Mouse (Mus musculus) forebrain, embryonic 12.5 days (tissue): Measurements from ENCODE around the gene Tnfsf11. TPM values are rescaled to one million over a fixed set of nuclear protein-coding genes. Genes with fewer than 3 reads are reported as not detected.

ENCODE experiments used
- ATAC-seq: fragments of 200-750 bp; cut with Nextera tagmentation; 2 replicates; pipeline ENCODE4 v1.8.0; 2017; ENCODE audit warnings: moderate TSS enrichment; ENCODE audit not compliant: low FRiP score
- H3K27ac ChIP-seq: fragments of 300-500 bp; sonication (generic); 2 replicates; pipeline ENCODE4 v1.5.1; 2016; ENCODE audit warnings: mild to moderate bottlenecking
- H3K27me3 ChIP-seq: fragments of 300-500 bp; sonication (generic); 2 replicates; pipeline ENCODE4 v1.6.1; 2016; ENCODE audit warnings: mild to moderate bottlenecking
- H3K36me3 ChIP-seq: fragments of 300-500 bp; sonication (generic); replicated peaks from 2 replicates; pipeline ENCODE4 v1.6.1; 2016; ENCODE audit warnings: mild to moderate bottlenecking
- H3K4me1 ChIP-seq: fragments of 300-500 bp; sonication (generic); 2 replicates; pipeline ENCODE4 v1.6.1; 2016
- H3K4me2 ChIP-seq: fragments of 300-500 bp; sonication (generic); 2 replicates; pipeline ENCODE4 v1.6.1; 2016; ENCODE audit warnings: mild to moderate bottlenecking, moderate library complexity
- H3K4me3 ChIP-seq: fragments of 300-500 bp; sonication (generic); replicated peaks from 2 replicates; pipeline ENCODE4 v1.5.1; 2016; ENCODE audit warnings: mild to moderate bottlenecking
- H3K9ac ChIP-seq: fragments of 300-500 bp; sonication (generic); 2 replicates; pipeline ENCODE4 v1.6.1; 2016; ENCODE audit warnings: mild to moderate bottlenecking
- H3K9me3 ChIP-seq: fragments of 300-500 bp; sonication (generic); 2 replicates; pipeline ENCODE4 v1.6.1; 2016
- WGBS: fragments of 180-500 bp; shearing (Covaris S2); methylation state at CpG from one replicate; pipeline ENCODE4 v1.1.7; 2016; 5-methylcytosine and 5-hydroxymethylcytosine counted together
- polyA plus RNA-seq: library from polyadenylated mRNA; unstranded; fragments of >200 nt; fragmentation: Nextera tagmentation; extraction: Ambion mirVana; gene quantifications from 2 replicates; pipeline ENCODE4 v1.2.1, GENCODE M21; 2016

The Tnfsf11 gene
- polyA plus RNA-seq, 1 experiment from 2014 or later = 0.22 TPM

DNA sequence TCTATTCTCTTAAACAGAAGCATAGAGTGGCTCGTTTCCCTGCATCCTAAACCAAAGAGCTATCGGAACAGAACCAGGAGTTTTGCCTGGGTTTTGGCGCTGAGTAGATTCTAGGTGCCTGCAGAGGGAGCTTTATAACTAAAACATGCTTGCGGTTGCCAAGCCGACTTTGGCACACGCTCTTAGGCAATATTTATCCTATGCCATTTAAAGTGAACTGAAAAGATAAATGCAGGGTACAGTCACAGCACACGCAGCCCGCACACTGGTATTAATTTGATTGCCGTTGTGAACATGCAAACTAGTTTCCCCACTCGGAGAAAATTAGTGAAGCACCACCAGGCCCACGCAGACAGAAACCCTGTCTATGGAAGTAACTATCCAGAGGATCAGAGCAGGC is 25.4 kb downstream of the Tnfsf11 start:
- WGBS = 74% methylated on average over 11 of the region's 11 CpGs
- no peaks in the 10 kb centered on the region for H3K36me3 ChIP-seq
- H3K4me2 ChIP-seq = no peak overlapping the region
- H3K27ac ChIP-seq = no peak overlapping the region
- H3K27me3 ChIP-seq = 0 out of 2 replicates have a peak, but pooled peaks cover 12% of the 10 kb centered on the region
- no peak overlapping the region for H3K9ac ChIP-seq
- no peak for ATAC-seq
- no peaks in the 10 kb centered on the region for H3K9me3 ChIP-seq
- no peak overlapping the region for H3K4me3 ChIP-seq
- H3K4me1 ChIP-seq = peaks cover 21% of the 10 kb centered on the region

DNA sequence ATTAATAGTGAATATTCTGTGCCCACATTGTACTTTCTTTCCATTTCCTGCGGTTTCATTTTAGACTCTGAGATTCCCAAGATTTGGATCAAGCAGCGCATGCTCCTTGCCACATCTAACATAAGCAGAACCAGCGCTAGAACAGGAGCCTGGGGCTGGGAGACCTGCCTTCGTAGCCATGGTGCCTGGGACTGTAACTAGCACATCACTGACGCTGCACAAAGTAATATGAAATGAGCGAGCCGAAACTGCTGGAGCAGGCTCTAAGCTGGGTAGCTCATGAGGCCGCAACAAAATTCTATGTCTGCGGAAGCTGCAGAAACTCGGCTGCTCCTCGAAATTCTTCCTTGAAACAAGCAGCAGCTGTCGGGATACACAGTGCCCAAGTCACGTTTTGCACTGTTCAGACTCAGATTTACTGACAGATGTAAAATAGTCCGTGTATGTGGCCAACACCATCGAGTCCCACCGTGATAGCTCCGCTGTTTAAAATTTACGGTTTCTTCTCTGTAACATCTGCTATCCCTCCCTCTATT is 31.4 kb downstream of the Tnfsf11 start:
- Histone ChIP-seq H3K4me1 (no peaks in the 10 kb centered on the region), H3K4me3 (no peak overlapping the region), H3K9ac (no peak overlapping the region), H3K27ac (no peak overlapping the region), H3K4me2 (no peak overlapping the region), H3K9me3 (no peaks in the 10 kb centered on the region), H3K27me3 (0 out of 2 replicates have a peak, but pooled peaks cover 4% of the 10 kb centered on the region), H3K36me3 (no peaks in the 10 kb centered on the region)
- 87% methylated on average over 18 of the region's 18 CpGs for WGBS
- no peak for ATAC-seq

DNA sequence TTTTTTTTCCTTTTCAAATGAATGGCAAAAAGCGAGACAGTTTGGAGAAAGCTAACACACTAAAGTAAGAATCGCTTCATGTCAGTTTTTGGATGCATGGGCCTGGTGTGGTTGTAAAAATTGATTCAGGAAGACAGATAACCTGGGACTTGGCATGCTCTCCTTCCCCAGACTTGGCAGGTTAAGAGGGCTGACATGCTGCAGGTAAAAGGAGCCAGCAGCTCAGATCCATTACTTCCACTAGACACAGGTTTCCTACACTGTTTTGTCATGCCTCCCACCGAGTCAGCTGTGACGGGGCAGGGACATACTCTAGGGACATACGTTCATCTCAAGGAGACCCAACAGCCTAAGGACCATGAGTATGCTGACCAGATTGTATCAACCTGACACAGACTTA is 33.0 kb downstream of the Tnfsf11 start:
- no peaks in the 10 kb centered on the region for H3K36me3 ChIP-seq
- H3K4me3 ChIP-seq = no peak overlapping the region
- H3K4me2 ChIP-seq = no peak overlapping the region
- ATAC-seq = no peak
- H3K27me3 ChIP-seq = 0 out of 2 replicates have a peak, but pooled peaks cover 4% of the 10 kb centered on the region
- H3K9ac ChIP-seq = no peak overlapping the region
- WGBS = 91% methylated on average over 5 of the region's 5 CpGs
- no peaks in the 10 kb centered on the region for H3K4me1 ChIP-seq
- H3K9me3 ChIP-seq = 0 out of 2 replicates have a peak, but pooled peaks cover 3% of the 10 kb centered on the region
- H3K27ac ChIP-seq = no peak overlapping the region

DNA sequence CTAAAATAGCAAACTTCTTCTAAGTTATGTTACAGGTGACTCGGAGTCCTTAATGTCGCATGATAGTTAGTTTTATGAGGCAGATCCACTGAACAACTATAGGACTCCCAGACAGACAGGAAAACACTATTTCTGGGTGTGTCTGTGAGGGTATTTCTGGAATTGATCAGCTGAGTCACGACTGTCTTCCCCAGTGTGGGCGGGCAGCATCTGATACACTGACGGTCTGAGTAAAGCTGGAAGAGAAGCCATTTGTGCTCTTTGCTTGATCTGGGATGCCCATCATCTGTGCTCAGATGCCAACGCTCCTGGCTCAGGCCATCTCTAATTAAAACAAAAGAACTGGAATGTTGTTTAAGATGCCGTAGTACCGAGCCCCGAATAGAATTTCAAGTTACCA is 33.7 kb downstream of the Tnfsf11 start:
- H3K4me2 ChIP-seq = no peak overlapping the region
- no peaks in the 10 kb centered on the region for H3K36me3 ChIP-seq
- no peak for ATAC-seq
- H3K27ac ChIP-seq = no peak overlapping the region
- H3K4me1 ChIP-seq = no peaks in the 10 kb centered on the region
- 87% methylated on average over 9 of the region's 9 CpGs for WGBS
- 0 out of 2 replicates have a peak, but pooled peaks cover 4% of the 10 kb centered on the region for H3K27me3 ChIP-seq
- no peak overlapping the region for H3K9ac ChIP-seq
- no peak overlapping the region for H3K4me3 ChIP-seq
- H3K9me3 ChIP-seq = 0 out of 2 replicates have a peak, but pooled peaks cover 5% of the 10 kb centered on the region

DNA sequence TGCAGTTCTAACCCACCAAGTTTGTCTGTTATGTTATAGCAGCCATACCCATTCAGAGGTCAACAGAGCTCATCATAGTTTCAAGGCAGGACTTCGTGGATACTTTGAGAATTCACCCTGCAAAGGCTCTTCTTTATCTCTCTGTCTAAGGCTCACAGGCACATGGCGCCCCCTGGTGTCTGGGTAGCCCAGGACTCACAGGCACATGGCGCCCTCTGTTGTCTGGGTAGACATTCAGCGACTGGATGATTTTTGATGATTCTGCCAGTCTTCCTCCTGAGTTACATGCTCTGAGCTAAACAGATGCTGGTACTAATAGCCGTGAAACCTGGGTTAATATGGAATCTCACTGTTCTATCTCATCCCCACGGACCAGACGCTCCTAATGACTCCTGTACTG is 34.3 kb downstream of the Tnfsf11 start:
- Histone ChIP-seq H3K9ac (no peak overlapping the region), H3K4me3 (no peak overlapping the region), H3K27me3 (0 out of 2 replicates have a peak, but pooled peaks cover 4% of the 10 kb centered on the region), H3K9me3 (0 out of 2 replicates have a peak, but pooled peaks cover 5% of the 10 kb centered on the region), H3K4me2 (no peak overlapping the region), H3K4me1 (no peaks in the 10 kb centered on the region), H3K27ac (no peak overlapping the region), H3K36me3 (no peaks in the 10 kb centered on the region)
- ATAC-seq = no peak
- 83% methylated on average over 7 of the region's 7 CpGs for WGBS

- Histone ChIP-seq H3K4me3 (no peak overlapping the region), H3K9ac (no peak overlapping the region), H3K4me2 (no peak overlapping the region), H3K9me3 (0 out of 2 replicates have a peak, but pooled peaks cover 3% of the 10 kb centered on the region), H3K27ac (no peak overlapping the region), H3K27me3 (no peaks in the 10 kb centered on the region), H3K4me1 (no peaks in the 10 kb centered on the region), H3K36me3 (no peaks in the 10 kb centered on the region)
- WGBS = 89% methylated on average over 6 of the region's 6 CpGs
- no peak for ATAC-seq
Observed at GRCm38 (mm10) chr14:78264876-78265275, 43.0 kb downstream of the Tnfsf11 start.

DNA sequence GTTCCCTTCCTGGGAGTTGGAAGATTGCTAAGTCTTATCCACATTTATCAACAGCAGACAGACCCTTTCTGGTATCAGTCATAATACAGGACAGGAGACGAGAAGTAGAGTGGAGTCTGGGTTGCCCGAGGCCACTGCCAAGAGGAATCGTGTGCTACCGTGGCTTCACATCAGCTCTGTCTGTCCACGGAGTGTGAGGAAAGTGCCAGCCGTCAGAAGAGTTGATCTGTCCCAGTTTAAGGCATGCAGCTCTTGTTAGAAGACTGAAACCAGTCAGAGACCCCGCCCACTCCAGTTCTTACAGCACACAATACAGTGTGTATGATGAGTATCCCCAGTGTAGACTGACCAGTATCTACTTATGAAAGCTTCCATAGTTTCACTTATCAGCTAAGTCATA is 45.2 kb downstream of the Tnfsf11 start:
- H3K27ac ChIP-seq = no peak overlapping the region
- no peaks in the 10 kb centered on the region for H3K36me3 ChIP-seq
- no peak overlapping the region for H3K4me2 ChIP-seq
- 87% methylated on average over 7 of the region's 7 CpGs for WGBS
- H3K27me3 ChIP-seq = no peaks in the 10 kb centered on the region
- H3K4me1 ChIP-seq = no peaks in the 10 kb centered on the region
- H3K4me3 ChIP-seq = no peak overlapping the region
- no peak overlapping the region for H3K9ac ChIP-seq
- ATAC-seq = no peak
- H3K9me3 ChIP-seq = no peaks in the 10 kb centered on the region

GRCm38 (mm10) chr14:78261246-78261645 is 46.6 kb downstream of the Tnfsf11 start:
- Histone ChIP-seq H3K9ac (no peak overlapping the region), H3K4me3 (no peak overlapping the region), H3K4me1 (no peaks in the 10 kb centered on the region), H3K4me2 (no peak overlapping the region), H3K27me3 (no peaks in the 10 kb centered on the region), H3K27ac (no peak overlapping the region), H3K9me3 (no peaks in the 10 kb centered on the region), H3K36me3 (no peaks in the 10 kb centered on the region)
- 82% methylated on average over 7 of the region's 7 CpGs for WGBS
- peak; percentile 63; the same call in 1 of the 2 replicates for ATAC-seq

GRCm38 (mm10) chr14:78254017-78254416 is 53.8 kb downstream of the Tnfsf11 start:
- H3K4me3 ChIP-seq = no peak overlapping the region
- no peaks in the 10 kb centered on the region for H3K4me1 ChIP-seq
- H3K36me3 ChIP-seq = no peaks in the 10 kb centered on the region
- no peaks in the 10 kb centered on the region for H3K9me3 ChIP-seq
- WGBS = 89% methylated on average over 7 of the region's 7 CpGs
- no peaks in the 10 kb centered on the region for H3K27me3 ChIP-seq
- no peak for ATAC-seq
- no peak overlapping the region for H3K27ac ChIP-seq
- no peak overlapping the region for H3K9ac ChIP-seq
- no peak overlapping the region for H3K4me2 ChIP-seq

GRCm38 (mm10) chr14:78246601-78247000 is 61.2 kb downstream of the Tnfsf11 start:
- no peak for ATAC-seq
- Histone ChIP-seq H3K27me3 (no peaks in the 10 kb centered on the region), H3K4me2 (no peak overlapping the region), H3K27ac (no peak overlapping the region), H3K4me3 (no peak overlapping the region), H3K9me3 (no peaks in the 10 kb centered on the region), H3K36me3 (no peaks in the 10 kb centered on the region), H3K9ac (no peak overlapping the region), H3K4me1 (0 out of 2 replicates have a peak, but pooled peaks cover 2% of the 10 kb centered on the region)
- WGBS = 81% methylated on average over 5 of the region's 5 CpGs

- H3K4me1 ChIP-seq = 0 out of 2 replicates have a peak, but pooled peaks cover 2% of the 10 kb centered on the region
- no peak overlapping the region for H3K4me2 ChIP-seq
- no peaks in the 10 kb centered on the region for H3K9me3 ChIP-seq
- no peak overlapping the region for H3K4me3 ChIP-seq
- no peaks in the 10 kb centered on the region for H3K27me3 ChIP-seq
- no peak overlapping the region for H3K9ac ChIP-seq
- WGBS = 81% methylated on average over 4 of the region's 4 CpGs
- no peak overlapping the region for H3K27ac ChIP-seq
- no peaks in the 10 kb centered on the region for H3K36me3 ChIP-seq
- ATAC-seq = no peak
Observed at GRCm38 (mm10) chr14:78244811-78245210, 63.0 kb downstream of the Tnfsf11 start.

DNA sequence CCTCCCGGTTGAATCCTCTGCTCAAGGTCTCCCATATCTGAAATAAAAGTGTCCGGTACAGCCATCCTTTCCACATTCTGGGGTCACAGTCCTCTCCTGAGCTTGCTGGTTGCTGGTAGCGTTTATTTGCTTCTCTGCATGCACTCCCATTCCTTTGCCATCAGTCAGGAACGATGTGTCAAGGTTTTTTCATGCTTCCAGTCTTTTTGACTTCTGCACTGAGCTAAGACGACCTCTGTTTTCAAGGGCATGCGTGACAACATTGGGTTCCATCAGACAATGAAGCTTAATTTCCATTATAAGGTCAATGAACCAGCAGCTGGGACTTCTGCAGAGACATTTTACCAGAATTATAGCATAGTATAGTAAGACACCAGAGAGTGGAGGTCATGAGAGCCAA is 68.5 kb downstream of the Tnfsf11 start:
- Histone ChIP-seq H3K9ac (no peak overlapping the region), H3K27me3 (no peaks in the 10 kb centered on the region), H3K36me3 (no peaks in the 10 kb centered on the region), H3K4me1 (no peaks in the 10 kb centered on the region), H3K4me2 (no peak overlapping the region), H3K9me3 (no peaks in the 10 kb centered on the region), H3K27ac (no peak overlapping the region), H3K4me3 (no peak overlapping the region)
- no peak for ATAC-seq
- WGBS = 89% methylated on average over 6 of the region's 6 CpGs

GRCm38 (mm10) chr14:78237238-78237637 is 70.6 kb downstream of the Tnfsf11 start:
- Histone ChIP-seq H3K36me3 (no peaks in the 10 kb centered on the region), H3K9me3 (no peaks in the 10 kb centered on the region), H3K4me2 (no peak overlapping the region), H3K27me3 (no peaks in the 10 kb centered on the region), H3K9ac (no peak overlapping the region), H3K4me1 (no peaks in the 10 kb centered on the region), H3K4me3 (no peak overlapping the region), H3K27ac (no peak overlapping the region)
- ATAC-seq = no peak
- 90% methylated on average over 6 of the region's 6 CpGs for WGBS
